Mouse (Mus musculus): ENCODE results near the gene Trim14.

DNA sequence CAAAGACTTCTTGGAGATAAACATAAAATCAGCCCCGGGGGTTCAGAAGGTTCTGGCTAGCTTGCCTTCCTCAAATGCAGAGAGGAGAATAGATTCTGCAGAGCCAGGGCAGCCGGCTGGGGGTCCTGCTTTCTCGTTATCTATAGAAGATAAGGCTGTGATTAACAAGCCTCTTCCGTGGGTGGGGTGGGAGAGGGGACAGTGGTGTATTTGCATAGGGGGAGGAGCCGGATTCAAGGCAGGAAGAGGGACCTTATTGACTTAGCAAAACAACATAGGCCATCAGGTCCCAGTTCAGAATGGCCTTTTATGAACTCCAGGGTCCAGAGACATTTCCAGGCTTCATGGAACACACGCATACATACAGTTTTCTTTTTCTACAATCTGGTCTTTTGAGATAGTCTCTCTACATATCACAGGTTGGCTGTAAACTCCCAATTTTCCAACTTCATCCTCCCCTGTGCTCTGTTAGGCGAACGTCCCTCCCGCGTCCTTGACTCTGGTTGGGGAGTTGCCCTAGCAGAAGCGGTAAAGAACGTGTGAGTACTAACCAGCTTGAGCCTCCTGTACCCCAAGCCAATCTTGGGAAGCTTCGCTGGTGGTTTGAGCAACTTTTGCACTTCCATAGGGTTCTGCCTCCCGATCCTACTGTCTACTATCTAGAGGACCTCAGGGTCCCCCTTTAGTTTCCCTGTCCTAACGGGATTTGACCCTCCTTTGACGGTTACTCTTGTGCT is 679 bp downstream of the Trim14 start:
- TF ChIP-seq CTCF (conservative IDR thresholded peaks at IDR 0.05 in 1 of 2, IDR thresholded peaks at IDR 0.05 in 1 of 2; ENCODE audit: low read depth in 2 of 2, low read length in 2 of 2) (no peak), NELFE (IDR thresholded peaks at IDR 0.05; ENCODE audit: low read depth, low read length) (no peak), EP300 (IDR thresholded peaks at IDR 0.05; ENCODE audit: low read length) (no peak), RAD21 (IDR thresholded peaks at IDR 0.05; ENCODE audit: low read depth, low read length) (no peak)

All from CH12.LX (cell line).